Mouse (Mus musculus): Measurements from ENCODE around the gene Usp25.

DNA sequence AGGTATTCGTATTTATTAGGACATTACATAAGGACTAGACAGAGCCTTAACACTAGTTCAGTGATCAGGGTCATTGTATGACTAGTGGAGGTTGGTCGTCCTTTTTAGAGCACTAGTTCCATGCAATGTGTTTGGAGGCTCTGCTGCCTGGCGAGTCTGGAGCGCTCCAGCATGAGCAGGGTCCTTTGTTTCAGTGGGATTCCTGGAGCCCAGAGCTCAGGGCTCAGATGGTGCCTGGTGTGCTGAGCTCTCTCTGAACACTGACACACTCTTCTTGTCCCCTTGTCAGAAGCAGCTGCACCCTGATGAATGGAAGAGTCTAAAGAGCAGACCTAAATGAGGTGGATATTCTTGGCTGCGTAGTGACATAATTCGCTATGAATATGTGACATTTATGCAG is 45.1 kb downstream of the Usp25 start:
- no peak for TF ChIP-seq CTCF (IDR thresholded peaks at IDR 0.05; ENCODE audit: low read depth, low read length)
- no peak for TF ChIP-seq POLR2A (IDR thresholded peaks at IDR 0.05; ENCODE audit: extremely low read depth, insufficient read depth, low read length)
